8 mouse cellular contexts compared by ENCODE assay signal in genomic region chr1:134060849-134061569, GRCm38 (mm10). TPM values are rescaled to one million over a fixed set of nuclear protein-coding genes. Genes with fewer than 3 reads are reported as not detected.
A peak's percentile ranks its signal among the peaks of the same experiment; 100 is the strongest.
DNase-seq lines count a peak whose midpoint lies in the region; ATAC-seq and TF ChIP-seq lines count a peak whose summit lies in the region.

No protein-coding gene starts in this region.

- TF ChIP-seq CTCF in MEL (IDR thresholded peaks at IDR 0.05 in 2 of 3, conservative IDR thresholded peaks at IDR 0.05 in 1 of 3; ENCODE audit: control insufficient read depth in 1 of 3, insufficient read depth in 1 of 3, low read depth in 2 of 3, low read length in 3 of 3, poor library complexity in 1 of 3, severe bottlenecking in 1 of 3) = peak in 1 of 3 experiments; percentile 28; a peak in 1 of 6 replicates
- no peak for TF ChIP-seq CTCF in cerebellum, adult 2 months (IDR thresholded peaks at IDR 0.05; ENCODE audit: borderline replicate concordance, insufficient read depth, low read depth, low read length)
- TF ChIP-seq CTCF in thymus, adult 2 months (IDR thresholded peaks at IDR 0.05; ENCODE audit: borderline replicate concordance, control insufficient read depth, extremely low read depth, insufficient read depth, low read length, poor library complexity) = no peak

- peak overlapping the region; percentile 78 for H3K27ac ChIP-seq in MEL (ENCODE audit: control insufficient read depth, low read depth, low read length)
- peak overlapping the region; percentile 96 for H3K27ac ChIP-seq in cerebellum, adult 2 months (ENCODE audit: insufficient read depth, low read length)
- H3K27ac ChIP-seq in lung, embryonic 16.5 days (ENCODE audit: low read length) = peak overlapping the region; percentile 99
- peak overlapping the region; percentile 97 for H3K27ac ChIP-seq in thymus, adult 2 months (ENCODE audit: control insufficient read depth, insufficient read depth, low read length)

- TF ChIP-seq EP300 in MEL (IDR thresholded peaks at IDR 0.05; ENCODE audit: low read depth in 1 of 2, low read length in 2 of 2) = no peak

- peaks cover 17 to 25% of the 10 kb centered on the region in 2 experiments for H3K4me1 ChIP-seq in MEL (ENCODE audit: control insufficient read depth in 1 of 2, insufficient read depth in 2 of 2, low read length in 2 of 2)
- peaks cover 19% of the 10 kb centered on the region for H3K4me1 ChIP-seq in cerebellum, adult 2 months (ENCODE audit: control insufficient read depth, insufficient read depth, low read length)
- peaks cover 66% of the 10 kb centered on the region for H3K4me1 ChIP-seq in lung, embryonic 16.5 days (replicated peaks; ENCODE audit: control insufficient read depth, insufficient read depth, low read length)
- peaks cover 34% of the 10 kb centered on the region for H3K4me1 ChIP-seq in thymus, adult 2 months (replicated peaks; ENCODE audit: control insufficient read depth, insufficient read depth, low read length)

- peaks cover 0 to 21% of the 10 kb centered on the region in 2 experiments; a peak in 2 of 4 replicates for H3K36me3 ChIP-seq in MEL (ENCODE audit: control insufficient read depth in 1 of 2, insufficient read depth in 2 of 2, low read length in 2 of 2)
- H3K36me3 ChIP-seq in lung, embryonic 16.5 days (ENCODE audit: control insufficient read depth, insufficient read depth, low read length) = no peaks in the 10 kb centered on the region
- no peaks in the 10 kb centered on the region for H3K36me3 ChIP-seq in thymus, adult 2 months (ENCODE audit: control insufficient read depth, insufficient read depth, low read length)

- ATAC-seq in hematopoietic stem cell, adult 5-6 weeks (replicated peaks in 1 of 2; ENCODE audit: insufficient read depth in 1 of 2, low FRiP score in 2 of 2, low TSS enrichment in 1 of 2, low read depth in 1 of 2, poor library complexity in 2 of 2, severe bottlenecking in 2 of 2) = peak; percentile 83 to 84
- ATAC-seq in lung, embryonic 16.5 days (ENCODE audit: low read depth) = peak; percentile 91

- H3K79me2 ChIP-seq in MEL (ENCODE audit: control insufficient read depth, insufficient read depth, low read length, poor library complexity) = no peaks in the 10 kb centered on the region; the same call in 1 of the 2 replicates

- H3K9me3 ChIP-seq in MEL (replicated peaks; ENCODE audit: insufficient read depth, low read length) = no peaks in the 10 kb centered on the region
- H3K9me3 ChIP-seq in lung, embryonic 16.5 days (ENCODE audit: control insufficient read depth, low read length) = no peaks in the 10 kb centered on the region

- DNase-seq in MEL (ENCODE audit: low read depth, low spot score) = peak; percentile 96
- peak; percentile 90 to 93 for DNase-seq in cerebellum, adult 2 months
- peak; percentile 92 for DNase-seq in forelimb bud, embryonic 11.5 days (ENCODE audit: low read depth, low spot score)
- DNase-seq in layer of hippocampus, adult 9-11 months = peak; percentile 93
- DNase-seq in ovary, adult 18-20 months (ENCODE audit: low spot score) = peak; percentile 93
- peak; percentile 98 for DNase-seq in thymus, adult 2 months

- peak overlapping the region; percentile 48 to 55 for H3K4me3 ChIP-seq in MEL (ENCODE audit: control insufficient read depth in 1 of 2, insufficient read depth in 1 of 2, low read depth in 2 of 2, low read length in 2 of 2)
- peak overlapping the region; percentile 63 for H3K4me3 ChIP-seq in cerebellum, adult 2 months (replicated peaks; ENCODE audit: insufficient read depth, low read depth, low read length)
- peak overlapping the region; percentile 41 for H3K4me3 ChIP-seq in lung, embryonic 16.5 days (ENCODE audit: low read length)
- H3K4me3 ChIP-seq in thymus, adult 2 months (ENCODE audit: control insufficient read depth, insufficient read depth, low read length) = peak overlapping the region; percentile 75

- no peaks in the 10 kb centered on the region for H3K27me3 ChIP-seq in MEL (ENCODE audit: control insufficient read depth in 1 of 2, insufficient read depth in 2 of 2, low read length in 2 of 2)
- H3K27me3 ChIP-seq in cerebellum, adult 2 months (ENCODE audit: control insufficient read depth, insufficient read depth, low read length) = no peaks in the 10 kb centered on the region
- no peaks in the 10 kb centered on the region for H3K27me3 ChIP-seq in lung, embryonic 16.5 days (ENCODE audit: control insufficient read depth, insufficient read depth, low read depth, low read length)
- H3K27me3 ChIP-seq in thymus, adult 2 months (ENCODE audit: control insufficient read depth, insufficient read depth, low read length) = no peaks in the 10 kb centered on the region

- H3K4me2 ChIP-seq in lung, embryonic 16.5 days (ENCODE audit: low read depth, low read length) = peak overlapping the region; percentile 73

- peak overlapping the region; percentile 69 for H3K9ac ChIP-seq in MEL (ENCODE audit: control insufficient read depth, low read depth, low read length, poor library complexity, severe bottlenecking)
- peak overlapping the region; percentile 70 for H3K9ac ChIP-seq in lung, embryonic 16.5 days (ENCODE audit: low read length)

- no peak for TF ChIP-seq RAD21 in MEL (IDR thresholded peaks at IDR 0.05; ENCODE audit: low read depth, low read length)

- TF ChIP-seq POLR2A in MEL (IDR thresholded peaks at IDR 0.05; ENCODE audit: control insufficient read depth in 1 of 2, insufficient read depth in 1 of 2, low read depth in 1 of 2, low read length in 2 of 2, poor library complexity in 1 of 2) = peak in 1 of 2 experiments; percentile 66; a peak in 2 of 4 replicates
- TF ChIP-seq POLR2A in cerebellum, adult 2 months (IDR thresholded peaks at IDR 0.05; ENCODE audit: borderline replicate concordance, insufficient read depth, low read length) = peak; percentile 84; the same call in 1 of the 2 replicates
- TF ChIP-seq POLR2A in thymus, adult 2 months (IDR thresholded peaks at IDR 0.05; ENCODE audit: control insufficient read depth, extremely low read depth, insufficient read depth, low read length, poor library complexity) = peak; percentile 97

- 2% methylated on average over 31 of the region's 31 CpGs for WGBS in cerebellum, adult 2 months
- 3% methylated on average over 31 of the region's 31 CpGs for WGBS in lung, embryonic 16.5 days
- under 1% methylated on average over 31 of the region's 31 CpGs for WGBS in thymus, adult 2 months

TF ChIP-seq in MEL, 35 proteins besides CTCF, POLR2A, EP300 and RAD21 (continues in another document):
- TF ChIP-seq MYC (IDR thresholded peaks at IDR 0.05; ENCODE audit: low read depth, low read length) = no peak
- TF ChIP-seq GABPA (IDR thresholded peaks at IDR 0.05; ENCODE audit: low read depth, low read length) = no peak
- TF ChIP-seq TCF12 (IDR thresholded peaks at IDR 0.05; ENCODE audit: low read depth, low read length) = peak; percentile 52; the same call in 1 of the 2 replicates
- no peak for TF ChIP-seq BHLHE40 (IDR thresholded peaks at IDR 0.05; ENCODE audit: borderline replicate concordance, low read depth, low read length)
- 0 out of 2 replicates have a peak, but pooled peaks have one; percentile 5 for TF ChIP-seq HCFC1 (IDR thresholded peaks at IDR 0.05; ENCODE audit: low read depth, low read length)
- TF ChIP-seq ZMIZ1 (IDR thresholded peaks at IDR 0.05; ENCODE audit: low read depth, low read length) = peak; percentile 41; the same call in 1 of the 2 replicates
- no peak for TF ChIP-seq TBP (IDR thresholded peaks at IDR 0.05; ENCODE audit: low read depth, low read length)
- TF ChIP-seq NRF1 (IDR thresholded peaks at IDR 0.05; ENCODE audit: insufficient read depth, low read depth, low read length, poor library complexity, severe bottlenecking) = no peak
- no peak for TF ChIP-seq JUND (IDR thresholded peaks at IDR 0.05; ENCODE audit: low read depth, low read length)
- TF ChIP-seq USF2 (IDR thresholded peaks at IDR 0.05; ENCODE audit: borderline replicate concordance in 1 of 2, insufficient read depth in 1 of 2, low read depth in 1 of 2, low read length in 2 of 2) = no peak
- no peak for TF ChIP-seq USF1 (IDR thresholded peaks at IDR 0.05; ENCODE audit: low read depth, low read length)
- TF ChIP-seq KAT2A (conservative IDR thresholded peaks at IDR 0.05; ENCODE audit: low read depth, low read length) = no peak
- TF ChIP-seq MXI1 (IDR thresholded peaks at IDR 0.05; ENCODE audit: low read depth, low read length) = peak; percentile 55
- TF ChIP-seq TAL1 (IDR thresholded peaks at IDR 0.05; ENCODE audit: low read length) = no peak
- TF ChIP-seq CHD1 (IDR thresholded peaks at IDR 0.05; ENCODE audit: low read depth, low read length) = no peak
- TF ChIP-seq GATA1 (IDR thresholded peaks at IDR 0.05; ENCODE audit: low read depth, low read length) = no peak
- TF ChIP-seq ZKSCAN1 (IDR thresholded peaks at IDR 0.05; ENCODE audit: low read depth, low read length) = no peak
- TF ChIP-seq ETS1 (IDR thresholded peaks at IDR 0.05; ENCODE audit: low read depth, low read length) = peak; percentile 10; the same call in 1 of the 2 replicates
- TF ChIP-seq ZNF384 (IDR thresholded peaks at IDR 0.05; ENCODE audit: low read depth, low read length) = no peak

RNA-seq across cellular contexts. Expression of gene Btg2, which starts 17.9 kb away (rescaled TPM):
- 2.1 and 2.7 TPM in 2 replicates for total RNA-seq in MEL (2012; rRNA removed)
- polyA plus RNA-seq in MEL (2012; ENCODE audit: insufficient read depth in 1 of 2, insufficient read length in 2 of 2, low read depth in 1 of 2, low replicate concordance in 2 of 2, missing spikeins in 1 of 2) = 1 to 10 TPM in 1 of 2 experiments, not detected in 1; 3.6 TPM
- 11.9 and 15.3 TPM in 2 replicates for polyA plus RNA-seq in cerebellum, adult 2 months (2012; rRNA removed)
- total RNA-seq in hematopoietic stem cell, adult 5-6 weeks (2017) = 141 and 174 TPM in 2 replicates
- polyA plus RNA-seq in lung, embryonic 16.5 days (2015; fragmentation: Nextera tagmentation; extraction: Ambion mirVana) = 130 and 135 TPM in 2 replicates
- 432 and 481 TPM in 2 replicates for polyA plus RNA-seq in thymus, adult 2 months (2012; rRNA removed)

RNA-seq across cellular contexts. Expression of gene Fmod, which starts 24.0 kb away (rescaled TPM):
- total RNA-seq in MEL (2012; rRNA removed) = not detected in 2 replicates
- not detected for polyA plus RNA-seq in MEL (2012; ENCODE audit: insufficient read depth in 1 of 2, insufficient read length in 2 of 2, low read depth in 1 of 2, low replicate concordance in 2 of 2, missing spikeins in 1 of 2)
- 7.5 and 10.8 TPM in 2 replicates for polyA plus RNA-seq in cerebellum, adult 2 months (2012; rRNA removed)
- not detected in 2 replicates for total RNA-seq in hematopoietic stem cell, adult 5-6 weeks (2017)
- polyA plus RNA-seq in lung, embryonic 16.5 days (2015; fragmentation: Nextera tagmentation; extraction: Ambion mirVana) = 159 and 191 TPM in 2 replicates
- 3.5 and 4.4 TPM in 2 replicates for polyA plus RNA-seq in thymus, adult 2 months (2012; rRNA removed)

RNA-seq across cellular contexts. Expression of gene Chit1, which starts 50.0 kb away (rescaled TPM):
- total RNA-seq in MEL (2012; rRNA removed) = not detected in 2 replicates
- polyA plus RNA-seq in MEL (2012; ENCODE audit: insufficient read depth in 1 of 2, insufficient read length in 2 of 2, low read depth in 1 of 2, low replicate concordance in 2 of 2, missing spikeins in 1 of 2) = not detected
- not detected in 2 replicates for polyA plus RNA-seq in cerebellum, adult 2 months (2012; rRNA removed)
- total RNA-seq in hematopoietic stem cell, adult 5-6 weeks (2017) = 0.25 TPM in 1 of 2 replicates, not detected in the other
- 0.09 and 0.24 TPM in 2 replicates for polyA plus RNA-seq in lung, embryonic 16.5 days (2015; fragmentation: Nextera tagmentation; extraction: Ambion mirVana)
- 0.54 and 0.78 TPM in 2 replicates for polyA plus RNA-seq in thymus, adult 2 months (2012; rRNA removed)

Comparison
In these comparisons a context has a peak if more than half of its experiments do, and no peak if none do; other contexts are left out.
1. Peak in every context shown above with its lines: DNase-seq, ATAC-seq, H3K4me3 ChIP-seq and H3K27ac ChIP-seq.
2. RNA of gene Fmod, which starts 24.0 kb away (polyA plus RNA-seq): 159 to 191 TPM in lung, embryonic 16.5 days; 7.5 to 10.8 TPM in cerebellum, adult 2 months, 3.5 to 4.4 TPM in thymus, adult 2 months and not detected in MEL; every median in the first group is over 10 times any median in the second.